Mouse (Mus musculus) liver, postnatal 0 days (tissue): ENCODE data around the gene Fam193b. TPM values are rescaled to one million over a fixed set of nuclear protein-coding genes. Genes with fewer than 3 reads are reported as not detected.
A peak's percentile ranks its signal among the peaks of the same experiment; 100 is the strongest.

ENCODE experiments used
- ATAC-seq: fragments of 200-750 bp; cut with Nextera tagmentation; 2 replicates; pipeline ENCODE4 v1.8.0; 2017; ENCODE audit warnings: mild to moderate bottlenecking, moderate library complexity
- DNase-seq: peaks from one replicate; pipeline ENCODE4 v3.0.0-alpha.2; 2016
- H3K27ac ChIP-seq: fragments of 300-500 bp; sonication (generic); 2 replicates; pipeline ENCODE4 v1.5.1; 2014; ENCODE audit warnings: antibody characterized with exemption, moderate library complexity, mild to moderate bottlenecking, low read depth
- H3K27me3 ChIP-seq: fragments of 300-500 bp; sonication (generic); 2 replicates; pipeline ENCODE4 v1.6.1; 2014; ENCODE audit warnings: low read length, control low read depth, mixed read lengths; ENCODE audit not compliant: insufficient read depth
- H3K36me3 ChIP-seq: fragments of 300-500 bp; sonication (generic); replicated peaks from 2 replicates; pipeline ENCODE4 v1.6.1; 2014; ENCODE audit warnings: mild to moderate bottlenecking, control low read depth, low read length, moderate library complexity, mixed read lengths; ENCODE audit not compliant: insufficient read depth
- H3K4me1 ChIP-seq: fragments of 300-500 bp; sonication (generic); 2 replicates; pipeline ENCODE4 v1.6.1; 2014; ENCODE audit warnings: antibody characterized with exemption, mild to moderate bottlenecking, control low read depth; ENCODE audit not compliant: insufficient read depth
- H3K4me2 ChIP-seq: fragments of 300-500 bp; sonication (generic); 2 replicates; pipeline ENCODE4 v1.6.1; 2014; ENCODE audit warnings: low read depth, mild to moderate bottlenecking, low read length, moderate library complexity, mixed read lengths
- H3K4me3 ChIP-seq: fragments of 300-500 bp; sonication (generic); 2 replicates; pipeline ENCODE4 v1.5.1; 2014; ENCODE audit warnings: low read depth, low read length
- H3K9ac ChIP-seq: fragments of 300-500 bp; sonication (generic); replicated peaks from 2 replicates; pipeline ENCODE4 v1.6.1; 2014; ENCODE audit warnings: mild to moderate bottlenecking, moderate library complexity
- H3K9me3 ChIP-seq: fragments of 300-500 bp; sonication (generic); 2 replicates; pipeline ENCODE4 v1.6.1; 2016; ENCODE audit warnings: mild to moderate bottlenecking, control low read depth, low read length, mixed read lengths
- CTCF ChIP-seq: sonication (generic); IDR thresholded peaks from 2 replicates; pipeline ENCODE4 v1.5.1; 2016; ENCODE audit warnings: antibody characterized with exemption, low read depth
- EP300 ChIP-seq: IDR thresholded peaks from 2 replicates; pipeline ENCODE4 v1.6.1; 2016; ENCODE audit warnings: antibody characterized with exemption, low read depth, mild to moderate bottlenecking
- WGBS: fragments of 180-500 bp; shearing (Covaris S2); extraction: QIAGEN DNeasy Blood & Tissue Kit; methylation state at CpG from one replicate; pipeline ENCODE4 v1.1.7; 2014; ENCODE audit not compliant: insufficient replicate concordance; 5-methylcytosine and 5-hydroxymethylcytosine counted together
- microRNA-seq: library from miRNA; unstranded; fragments of <30 nt; microRNA quantifications from one replicate; pipeline ENCODE4, GENCODE M21; 2016
- polyA plus RNA-seq: library from polyadenylated mRNA; unstranded; fragments of >200 nt; fragmentation: Nextera tagmentation; extraction: Ambion mirVana; gene quantifications from 2 replicates; pipeline ENCODE4 v1.2.1, GENCODE M21; 2015

The Fam193b gene
- polyA plus RNA-seq, 1 experiment from 2014 or later: 5.0 TPM

DNA sequence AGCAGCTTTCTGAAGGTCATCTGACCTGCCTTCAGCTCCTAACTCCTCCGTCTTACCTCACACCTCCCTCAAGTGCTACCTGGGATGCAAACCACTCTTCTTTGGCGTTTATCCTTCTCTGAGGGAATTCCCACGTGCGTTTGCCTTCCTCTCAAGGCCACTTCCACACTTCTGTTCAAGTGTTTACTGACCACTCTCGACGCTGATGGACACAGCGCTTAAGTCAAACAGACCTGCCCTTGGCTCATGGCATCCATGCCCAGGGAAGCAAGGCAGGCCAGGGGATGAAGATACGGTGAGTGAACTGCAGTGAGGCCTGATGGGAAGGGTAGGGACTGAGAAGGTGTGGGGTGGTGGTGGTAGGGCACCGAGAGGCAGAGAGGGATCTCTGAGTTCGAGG is 70.3 kb downstream of the Fam193b start:
- TF ChIP-seq EP300 (no peak), CTCF (no peak)
- no peak overlapping the region for H3K9ac ChIP-seq
- DNase-seq: no peak
- no peak for ATAC-seq
- H3K36me3 ChIP-seq: peaks cover 37% of the 10 kb centered on the region
- H3K27ac ChIP-seq: no peak overlapping the region
- H3K4me2 ChIP-seq: no peak overlapping the region
- H3K27me3 ChIP-seq: no peaks in the 10 kb centered on the region
- H3K9me3 ChIP-seq: no peaks in the 10 kb centered on the region
- H3K4me1 ChIP-seq: peaks cover 4% of the 10 kb centered on the region; the same call in 1 of the 2 replicates
- no peak overlapping the region for H3K4me3 ChIP-seq
- 67% methylated on average over 10 of the region's 10 CpGs for WGBS

DNA sequence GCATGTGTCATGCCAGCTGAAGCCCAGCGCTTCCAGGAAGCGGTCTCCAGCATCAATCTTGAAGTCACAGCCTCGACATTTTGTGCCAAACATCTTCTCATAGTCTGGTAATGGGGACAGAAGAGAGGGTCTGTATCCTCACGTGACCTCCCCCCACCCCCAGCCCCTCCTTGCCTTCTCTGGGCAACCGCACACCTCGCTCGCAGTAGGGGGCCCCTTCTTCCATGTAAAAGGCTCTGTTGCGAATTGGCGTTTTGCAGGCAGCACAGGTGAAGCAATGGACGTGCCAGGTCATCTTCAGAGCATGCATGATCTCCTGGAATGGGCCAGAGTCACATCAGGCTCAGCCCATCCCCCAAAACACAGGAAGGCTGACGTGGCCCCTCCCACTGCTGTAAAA is 72.0 kb downstream of the Fam193b start:
- Histone ChIP-seq H3K27me3 (0 out of 2 replicates have a peak, but pooled peaks cover 8% of the 10 kb centered on the region), H3K9me3 (no peaks in the 10 kb centered on the region), H3K4me3 (no peak overlapping the region), H3K4me1 (peaks cover 4% of the 10 kb centered on the region; the same call in 1 of the 2 replicates), H3K9ac (no peak overlapping the region), H3K36me3 (peaks cover 23% of the 10 kb centered on the region), H3K27ac (no peak overlapping the region), H3K4me2 (no peak overlapping the region)
- WGBS: 75% methylated on average over 11 of the region's 11 CpGs
- no peak for TF ChIP-seq CTCF
- no peak for TF ChIP-seq EP300
- ATAC-seq: no peak
- DNase-seq: no peak

DNA sequence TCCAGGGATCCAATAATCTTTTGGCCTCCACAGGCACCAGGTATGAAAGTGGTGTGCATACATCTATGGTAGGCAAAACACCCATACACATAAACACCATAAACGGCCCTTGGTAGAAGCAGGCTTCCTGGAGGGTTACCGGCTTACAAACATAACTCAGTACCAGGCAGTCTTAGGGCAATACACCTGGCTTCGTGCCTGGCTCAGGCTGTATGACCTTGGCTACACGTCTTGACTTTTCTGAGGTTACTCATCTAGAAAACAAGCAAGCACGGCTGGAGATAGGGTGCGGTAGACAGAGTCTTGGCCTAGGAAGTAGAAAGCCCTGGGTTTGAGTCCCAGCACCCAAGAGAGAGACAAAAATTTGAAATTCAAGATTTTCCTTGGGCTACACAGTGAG is 74.3 kb downstream of the Fam193b start:
- Histone ChIP-seq H3K36me3 (peaks cover 10% of the 10 kb centered on the region; the same call in 1 of the 2 replicates), H3K4me1 (peaks cover 4% of the 10 kb centered on the region; the same call in 1 of the 2 replicates), H3K27ac (no peak overlapping the region), H3K4me3 (no peak overlapping the region), H3K4me2 (no peak overlapping the region), H3K9me3 (no peaks in the 10 kb centered on the region), H3K9ac (no peak overlapping the region), H3K27me3 (peaks cover 12% of the 10 kb centered on the region; the same call in 1 of the 2 replicates)
- DNase-seq: no peak
- no peak for ATAC-seq
- TF ChIP-seq CTCF (no peak), EP300 (no peak)
- 81% methylated on average over 6 of the region's 6 CpGs for WGBS

DNA sequence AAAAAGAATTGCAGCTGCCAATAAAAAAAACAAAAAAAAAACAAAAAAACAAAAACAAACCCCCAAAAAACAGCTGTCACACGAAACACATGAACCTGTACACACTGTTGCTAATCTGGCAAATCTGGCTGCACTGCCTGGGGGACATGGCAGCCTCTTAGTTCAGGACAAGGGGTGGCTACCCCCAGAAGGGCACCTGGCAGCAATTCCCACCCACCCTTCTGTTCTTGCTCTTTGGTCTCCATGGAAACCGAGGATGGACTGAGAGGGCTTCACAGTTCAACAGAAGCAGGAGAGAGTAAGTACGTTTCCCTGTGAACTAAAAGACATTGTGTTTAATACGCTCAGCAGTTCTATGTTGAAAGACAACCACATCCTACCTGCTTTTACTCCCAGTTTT is 75.2 kb downstream of the Fam193b start:
- DNase-seq (no peak), ATAC-seq (no peak)
- WGBS: 69% methylated on average over 4 of the region's 4 CpGs

DNA sequence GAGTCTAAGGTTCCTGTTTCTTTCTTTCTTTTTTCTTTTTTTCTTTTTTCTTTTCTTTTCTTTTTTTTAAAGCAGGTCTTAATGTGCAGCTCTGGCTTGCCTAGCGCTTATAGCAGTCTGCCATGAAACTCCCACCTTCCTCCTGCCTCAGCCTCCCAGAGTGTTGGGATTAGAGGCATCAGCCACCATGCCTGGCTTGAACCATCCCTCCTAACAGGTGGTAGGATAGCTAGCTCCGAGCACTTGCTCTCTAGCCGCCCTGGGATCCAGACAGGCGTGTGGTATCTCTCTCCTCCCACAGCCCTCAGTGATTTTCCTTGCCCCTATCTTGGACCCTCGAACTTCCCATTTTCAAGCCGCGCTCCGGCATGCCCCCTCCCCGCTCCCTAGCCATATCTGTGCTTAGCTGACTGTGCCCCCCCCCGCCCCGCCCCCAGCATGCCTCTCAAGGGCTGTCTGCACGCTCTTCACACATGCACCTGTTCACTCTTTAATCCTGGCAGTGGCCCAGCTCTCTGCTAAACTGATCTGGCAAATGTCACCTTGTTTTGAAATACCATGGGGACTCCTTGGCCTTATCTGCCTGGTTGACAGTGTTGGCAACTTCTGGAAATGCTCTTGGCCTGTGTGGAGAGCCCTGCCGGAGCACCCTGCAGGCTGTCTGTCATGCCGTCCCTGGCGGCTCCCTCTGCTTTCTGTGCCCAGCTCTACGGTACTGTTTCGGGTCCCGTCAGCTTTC is 75.9 kb downstream of the Fam193b start:
- peak; percentile 90 for ATAC-seq

More for the DNA sequence above, 75.2 kb downstream of the Fam193b start:
- Histone ChIP-seq H3K36me3 (peaks cover 10% of the 10 kb centered on the region; the same call in 1 of the 2 replicates), H3K4me1 (peaks cover 4% of the 10 kb centered on the region; the same call in 1 of the 2 replicates), H3K4me2 (no peak overlapping the region), H3K27ac (no peak overlapping the region), H3K4me3 (no peak overlapping the region), H3K9me3 (no peaks in the 10 kb centered on the region), H3K9ac (no peak overlapping the region), H3K27me3 (peaks cover 14% of the 10 kb centered on the region; the same call in 1 of the 2 replicates)
- TF ChIP-seq EP300 (no peak), CTCF (no peak)

DNA sequence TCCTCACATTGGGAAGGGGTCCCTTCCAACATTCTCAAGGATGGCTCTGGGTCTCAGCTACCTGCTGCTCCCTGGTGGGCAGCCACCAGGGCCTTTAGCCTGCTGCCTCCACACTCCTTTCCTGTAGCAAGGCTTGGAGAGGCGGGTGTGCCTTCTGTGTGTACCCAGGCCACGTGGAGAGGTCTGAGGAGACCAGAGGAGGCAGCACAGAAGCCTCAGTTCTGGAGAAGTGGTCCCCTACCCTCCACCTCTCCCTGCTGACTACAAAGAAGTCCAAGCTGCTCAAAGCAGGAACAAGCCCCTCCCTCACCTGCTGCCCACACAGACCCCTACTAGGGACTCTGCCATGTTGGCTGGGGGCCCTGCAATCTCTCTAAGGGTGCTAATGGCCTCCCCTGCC is 76.7 kb downstream of the Fam193b start:
- TF ChIP-seq CTCF: no peak
- no peak for TF ChIP-seq EP300
- H3K9ac ChIP-seq: no peak overlapping the region
- peaks cover 14% of the 10 kb centered on the region; the same call in 1 of the 2 replicates for H3K27me3 ChIP-seq
- no peak overlapping the region for H3K4me2 ChIP-seq
- H3K27ac ChIP-seq: no peak overlapping the region
- DNase-seq (no peak), ATAC-seq (no peak)
- H3K4me3 ChIP-seq: no peak overlapping the region
- 36% methylated on average over 2 of the region's 2 CpGs for WGBS
- no peaks in the 10 kb centered on the region for H3K9me3 ChIP-seq
- H3K4me1 ChIP-seq: peaks cover 4% of the 10 kb centered on the region; the same call in 1 of the 2 replicates
- H3K36me3 ChIP-seq: peaks cover 10% of the 10 kb centered on the region; the same call in 1 of the 2 replicates

More for the DNA sequence above, 75.9 kb downstream of the Fam193b start:
- Histone ChIP-seq H3K4me3 (no peak overlapping the region), H3K4me2 (no peak overlapping the region), H3K36me3 (peaks cover 10% of the 10 kb centered on the region; the same call in 1 of the 2 replicates), H3K4me1 (peaks cover 4% of the 10 kb centered on the region; the same call in 1 of the 2 replicates), H3K27me3 (peaks cover 14% of the 10 kb centered on the region; the same call in 1 of the 2 replicates), H3K27ac (no peak overlapping the region), H3K9me3 (no peaks in the 10 kb centered on the region), H3K9ac (no peak overlapping the region)
- 15% methylated on average over 18 of the region's 18 CpGs for WGBS
- DNase-seq: peak; percentile 69
- TF ChIP-seq EP300: no peak
- no peak for TF ChIP-seq CTCF

Small RNA genes within 50 kb of the gene (microRNA-seq; reads per million reads assigned to microRNA genes)
- gene Mir6945: 2.0 reads per million

Other genes with a start within 250 kb of the Fam193b start
- 38.7 and 39.6 TPM in 2 replicates for gene Rab24, start 249.2 kb downstream of the Fam193b start, polyA plus RNA-seq
- gene Mxd3, start 241.3 kb downstream of the Fam193b start, polyA plus RNA-seq: 14.0 and 15.9 TPM in 2 replicates
- gene Lman2, start 208.3 kb downstream of the Fam193b start, polyA plus RNA-seq: 50.5 and 56.0 TPM in 2 replicates
- gene Rgs14, start 201.4 kb downstream of the Fam193b start, polyA plus RNA-seq: 2.8 and 3.1 TPM in 2 replicates
- not detected in 2 replicates for gene Slc34a1, start 172.9 kb downstream of the Fam193b start, polyA plus RNA-seq
- not detected in 2 replicates for gene Pfn3, start 155.9 kb downstream of the Fam193b start, polyA plus RNA-seq
- 403 and 418 TPM in 2 replicates for gene F12, start 144.3 kb downstream of the Fam193b start, polyA plus RNA-seq
- 15.9 and 16.7 TPM in 2 replicates for gene Grk6, start 126.0 kb downstream of the Fam193b start, polyA plus RNA-seq
- gene Prr7, start 106.9 kb downstream of the Fam193b start, polyA plus RNA-seq: not detected in 2 replicates
- 4.1 and 4.2 TPM in 2 replicates for gene Dbn1, start 83.0 kb downstream of the Fam193b start, polyA plus RNA-seq
- gene Pdlim7, start 57.4 kb downstream of the Fam193b start, polyA plus RNA-seq: 15.9 and 17.0 TPM in 2 replicates
- 18.1 and 20.2 TPM in 2 replicates for gene Dok3, start 41.8 kb downstream of the Fam193b start, polyA plus RNA-seq
- 17.0 and 17.2 TPM in 2 replicates for gene Ddx41, start 34.5 kb downstream of the Fam193b start, polyA plus RNA-seq
- 45.1 and 46.6 TPM in 2 replicates for gene Tmed9, start 2.6 kb upstream of the Fam193b start, polyA plus RNA-seq
- 5.4 and 6.4 TPM in 2 replicates for gene B4galt7, start 28.8 kb upstream of the Fam193b start, polyA plus RNA-seq
- gene Caml, start 51.9 kb upstream of the Fam193b start, polyA plus RNA-seq: 16.2 and 16.7 TPM in 2 replicates
- gene Ddx46, start 63.9 kb upstream of the Fam193b start, polyA plus RNA-seq: 9.8 and 11.7 TPM in 2 replicates
- gene B230219D22Rik, start 122.0 kb upstream of the Fam193b start, polyA plus RNA-seq: 8.6 and 9.0 TPM in 2 replicates
- 42.3 and 44.9 TPM in 2 replicates for gene Txndc15, start 143.5 kb upstream of the Fam193b start, polyA plus RNA-seq
- 49.2 and 52.7 TPM in 2 replicates for gene Pcbd2, start 156.2 kb upstream of the Fam193b start, polyA plus RNA-seq
- 0.13 TPM in 2 replicates for gene Catsper3, start 213.4 kb upstream of the Fam193b start, polyA plus RNA-seq